Mouse (Mus musculus): ENCODE measurements around the gene Egflam.

The Egflam gene

DNA sequence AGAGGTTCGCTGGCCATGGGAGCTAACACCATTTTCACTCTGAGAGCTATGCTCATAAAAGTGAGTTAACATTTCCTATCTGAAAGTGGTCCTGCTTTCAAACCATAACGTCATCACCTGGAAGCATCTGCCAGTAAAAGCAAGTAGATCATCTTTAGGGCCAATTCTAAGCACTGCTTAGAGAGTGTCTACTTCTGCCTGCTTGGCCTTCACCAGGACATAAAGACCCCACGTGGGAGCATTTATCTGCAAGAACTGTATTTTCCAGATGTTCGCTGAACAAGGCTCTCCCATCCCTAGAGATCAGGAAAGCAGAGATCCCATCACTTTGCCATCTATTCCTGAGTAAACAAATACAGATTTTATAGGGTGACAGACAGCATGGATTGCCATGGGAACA lies 108.2 kb downstream of the Egflam start:
- DNase-seq = no peak

DNA sequence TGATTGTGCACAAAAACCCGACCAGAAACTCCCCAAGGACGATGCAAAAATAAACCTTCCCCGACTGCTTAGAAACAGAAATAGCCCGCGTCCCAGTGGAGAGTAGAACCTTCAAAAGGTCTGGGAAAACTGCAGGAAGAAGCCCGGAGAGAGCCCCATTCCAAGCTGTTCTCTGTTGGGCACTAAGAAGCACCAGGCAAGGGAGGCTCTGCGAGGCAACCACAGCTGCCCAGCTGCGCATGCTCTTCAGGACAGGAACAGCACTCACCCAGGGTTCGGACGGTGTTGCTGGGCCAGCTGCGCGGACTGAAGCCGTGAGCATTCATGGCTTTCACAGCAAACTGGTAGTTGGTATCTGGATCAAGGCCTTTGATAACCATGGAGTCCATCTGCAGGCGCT lies 108.7 kb downstream of the Egflam start:
- DNase-seq = no peak

DNA sequence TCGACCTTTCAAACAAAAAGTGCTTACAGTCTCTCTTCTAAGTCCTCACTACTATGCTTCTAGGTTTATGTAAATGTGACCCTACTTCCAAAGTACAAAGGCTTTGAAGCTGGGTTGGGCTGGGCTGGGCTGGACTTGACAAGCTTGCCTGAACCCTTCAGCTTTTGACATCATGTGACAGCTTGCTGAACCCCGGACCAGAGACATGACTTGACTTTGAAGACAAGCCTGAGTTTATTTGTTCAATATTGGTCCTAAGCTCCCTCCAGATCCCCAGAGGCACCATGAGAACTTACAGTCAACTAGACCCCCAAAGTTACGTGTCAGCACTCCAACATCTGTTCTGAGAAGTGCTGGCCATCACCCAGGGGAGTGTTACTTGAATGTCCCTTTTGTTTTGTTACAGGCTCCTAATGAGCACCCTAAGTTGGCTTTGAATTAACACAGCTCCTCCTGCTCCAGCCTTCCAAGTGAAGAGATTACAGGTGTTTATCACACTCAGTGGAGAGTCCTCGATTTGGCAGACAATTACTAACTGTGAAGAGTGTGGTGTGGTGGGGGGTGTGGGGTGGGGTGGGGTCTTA lies 109.3 kb downstream of the Egflam start:
- DNase-seq = no peak

DNA sequence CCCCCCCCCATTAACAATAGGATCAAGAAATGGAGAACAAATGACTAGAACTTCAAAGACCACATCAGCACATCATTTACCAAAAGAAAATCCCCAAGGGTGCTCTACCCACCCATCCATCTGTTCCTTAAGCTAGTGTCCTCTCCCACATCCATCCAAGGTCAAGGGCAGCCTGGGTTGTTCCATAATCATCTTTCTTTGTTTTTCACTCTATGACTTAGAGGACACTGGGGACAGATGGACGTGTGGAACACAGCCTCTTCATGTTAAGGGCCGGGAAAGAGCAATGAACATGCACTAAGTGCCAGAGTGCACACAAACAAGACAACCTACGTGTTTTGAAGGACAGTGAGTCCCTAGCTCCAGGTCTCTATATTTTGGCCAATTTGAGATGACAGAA lies 110.3 kb downstream of the Egflam start:
- no peak for DNase-seq

DNA sequence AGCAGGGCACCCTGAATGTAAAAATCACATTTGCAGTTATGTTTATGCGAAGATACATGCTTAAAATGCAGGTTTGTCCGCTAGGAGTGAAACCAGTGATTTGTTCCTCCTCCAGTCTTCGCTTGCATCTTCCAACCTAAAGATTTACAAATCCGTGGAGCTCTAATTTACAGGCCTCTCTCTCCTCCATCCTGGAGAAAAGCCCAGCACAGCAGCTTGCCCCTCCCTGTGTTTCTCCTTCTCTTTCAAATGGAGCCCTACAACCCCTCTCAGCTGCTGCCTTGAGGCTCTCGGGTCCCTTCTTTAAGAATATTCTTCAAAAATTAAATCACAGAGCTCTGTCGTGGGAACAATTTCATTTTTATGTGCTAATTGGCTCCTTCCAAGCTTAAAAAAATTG lies 116.6 kb downstream of the Egflam start:
- DNase-seq = no peak

DNA sequence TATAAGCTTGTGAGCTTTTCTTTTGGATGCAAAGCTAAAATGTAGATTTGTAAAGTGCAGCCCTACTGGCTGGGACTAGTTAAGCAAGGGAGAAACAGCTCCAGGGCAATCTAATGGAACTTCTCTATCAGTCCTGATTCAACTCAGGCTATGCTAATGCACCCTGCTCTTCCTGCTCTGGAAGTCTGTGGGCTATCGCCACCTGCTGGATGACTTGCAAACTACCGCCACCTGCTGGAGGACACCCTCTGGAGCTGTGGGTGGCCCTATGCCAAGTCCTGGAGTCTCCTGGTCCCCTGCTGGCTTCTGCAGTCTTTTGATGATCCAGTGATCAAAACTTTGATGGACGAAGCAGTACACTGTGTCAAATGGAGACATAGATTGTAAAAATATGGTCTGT lies 134.4 kb downstream of the Egflam start:
- peak; percentile 61 for DNase-seq

DNA sequence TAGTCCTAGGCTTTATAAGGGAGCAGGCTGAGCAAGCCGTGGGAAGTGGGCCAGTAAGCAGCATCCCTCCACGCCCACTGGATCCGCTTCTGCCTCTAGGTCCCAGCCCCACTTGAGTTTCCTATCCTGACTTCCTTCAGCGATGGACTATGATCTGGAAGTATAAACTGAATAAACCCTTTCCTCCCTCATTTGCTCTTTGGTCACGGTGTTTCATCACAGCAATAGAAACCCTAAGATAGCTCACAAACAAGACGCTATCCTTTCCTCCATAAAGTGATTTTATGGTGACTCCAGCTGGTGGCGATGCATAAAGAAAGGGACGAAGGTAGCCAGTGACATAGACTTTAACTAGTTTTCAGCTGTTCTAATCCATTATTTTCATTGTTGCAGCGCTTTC lies 134.9 kb downstream of the Egflam start:
- no peak for DNase-seq

DNA sequence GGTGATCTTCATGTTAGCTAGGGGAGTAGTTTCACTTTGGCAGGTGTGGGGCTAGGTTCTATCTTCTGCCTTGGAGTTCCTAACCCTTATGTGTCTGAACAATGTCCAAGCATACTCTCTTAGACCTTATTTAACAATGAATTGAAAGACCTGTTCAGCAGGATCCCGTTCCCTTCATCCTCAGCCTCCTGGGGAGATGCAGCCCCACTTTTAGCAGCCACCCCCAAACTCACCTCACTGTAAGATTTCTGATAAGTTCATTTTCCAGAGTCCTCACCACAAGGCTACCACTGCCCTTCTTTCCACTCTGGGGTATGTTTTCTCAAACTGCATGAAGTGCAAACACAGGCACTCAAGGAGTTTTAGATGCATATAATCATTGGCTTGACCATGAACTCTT lies 136.8 kb downstream of the Egflam start:
- no peak for DNase-seq

DNA sequence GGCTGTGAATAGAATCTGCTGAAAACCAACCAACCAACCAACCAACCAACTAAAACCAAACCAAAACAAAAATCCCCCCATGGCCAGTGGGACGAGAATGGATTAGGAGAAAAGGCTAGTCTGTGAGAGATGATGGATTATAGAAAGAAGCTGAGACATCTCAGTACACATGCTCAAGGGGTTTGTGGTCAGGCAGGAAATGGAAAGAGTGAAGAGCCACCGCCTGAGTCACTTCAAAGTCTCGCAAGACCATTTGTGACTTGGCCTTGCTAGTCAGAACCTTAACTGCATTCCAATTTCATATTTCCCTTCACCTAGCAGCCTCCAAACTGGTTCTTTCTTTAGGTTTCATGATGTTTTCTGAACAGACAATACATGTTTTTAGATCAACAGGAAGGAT lies 141.6 kb downstream of the Egflam start:
- DNase-seq = no peak

DNA sequence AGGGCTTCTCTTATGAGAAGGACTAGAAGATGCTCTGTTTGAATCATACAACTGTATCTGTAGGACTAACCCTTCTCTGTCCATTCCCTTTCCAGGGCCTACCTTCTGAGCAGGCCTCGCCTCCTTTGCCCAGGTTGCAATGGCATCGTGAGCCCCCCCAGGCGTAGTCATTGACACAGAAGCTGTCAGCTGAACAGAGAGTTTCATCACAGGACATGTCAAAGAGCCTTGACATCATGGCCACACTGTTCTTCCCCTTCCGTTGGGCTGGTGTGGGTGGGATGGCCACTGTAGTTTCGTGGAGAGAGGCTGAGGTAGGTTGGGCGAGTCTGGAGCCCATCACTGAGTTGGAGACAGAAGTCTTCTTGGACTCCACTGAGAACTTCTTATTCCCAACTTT lies 144.9 kb downstream of the Egflam start:
- DNase-seq = no peak

DNA sequence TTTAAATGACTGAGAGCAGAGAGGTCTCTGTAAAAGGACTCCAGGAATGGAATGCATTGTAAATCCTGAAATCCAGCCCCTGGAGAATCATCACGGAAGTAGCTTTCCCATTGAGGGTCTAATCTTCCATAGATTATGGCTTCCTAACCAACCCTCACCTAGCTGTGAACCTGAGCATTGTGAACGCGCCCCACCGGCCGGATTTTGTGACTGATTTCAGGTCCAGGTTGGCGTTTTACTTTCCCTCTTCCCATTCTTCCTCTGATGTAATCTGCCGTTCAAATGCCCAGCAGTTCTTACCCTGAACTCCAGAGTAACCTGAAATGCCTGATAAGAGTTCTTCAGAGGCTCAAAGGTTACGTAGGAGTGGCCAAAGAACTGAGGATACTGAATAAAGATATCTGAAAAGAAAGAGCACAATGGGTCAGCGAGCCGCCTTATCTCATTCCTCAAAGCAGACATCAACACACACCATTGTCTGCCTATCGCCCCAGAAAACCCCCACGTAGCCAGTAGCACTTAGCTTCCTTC lies 146.0 kb downstream of the Egflam start:
- no peak for DNase-seq

DNA sequence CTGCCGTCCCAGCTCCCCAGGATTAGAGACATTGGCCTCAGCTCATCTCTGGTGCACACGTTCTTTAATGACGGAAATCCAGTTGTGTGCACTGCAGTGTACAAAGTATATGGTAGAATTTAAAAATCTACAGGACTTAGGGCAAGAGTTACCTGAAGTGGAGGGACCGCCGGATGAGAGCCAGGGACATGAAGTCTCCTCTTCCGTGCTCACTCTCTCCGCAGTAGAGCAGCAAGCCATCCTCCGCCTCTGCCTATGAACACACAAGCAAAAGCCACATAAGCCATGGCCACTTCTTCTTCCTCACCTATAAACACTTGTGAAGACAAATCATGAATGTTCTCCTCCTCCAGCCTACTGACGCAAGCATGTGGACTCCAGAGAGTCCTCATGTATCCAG lies 147.2 kb downstream of the Egflam start:
- DNase-seq = no peak

DNA sequence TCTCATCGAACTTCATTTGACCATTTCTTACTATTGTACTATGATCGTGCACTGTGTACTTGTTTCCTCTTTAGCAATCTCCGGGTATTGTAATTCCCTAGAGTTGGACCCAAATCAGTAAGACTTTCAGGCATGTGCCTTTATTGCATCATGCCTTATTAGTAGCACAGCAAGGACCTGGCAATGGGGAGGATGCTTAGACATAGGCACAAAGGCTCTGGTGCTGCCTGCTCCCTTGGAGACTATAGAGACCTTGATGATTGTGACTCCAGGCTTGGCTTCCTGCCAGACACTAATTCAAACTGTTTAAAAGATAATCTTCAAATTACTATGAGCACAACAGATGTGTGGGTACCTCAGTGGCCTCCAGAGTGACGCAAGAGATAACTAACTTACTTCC lies 149.0 kb downstream of the Egflam start:
- no peak for DNase-seq

DNA sequence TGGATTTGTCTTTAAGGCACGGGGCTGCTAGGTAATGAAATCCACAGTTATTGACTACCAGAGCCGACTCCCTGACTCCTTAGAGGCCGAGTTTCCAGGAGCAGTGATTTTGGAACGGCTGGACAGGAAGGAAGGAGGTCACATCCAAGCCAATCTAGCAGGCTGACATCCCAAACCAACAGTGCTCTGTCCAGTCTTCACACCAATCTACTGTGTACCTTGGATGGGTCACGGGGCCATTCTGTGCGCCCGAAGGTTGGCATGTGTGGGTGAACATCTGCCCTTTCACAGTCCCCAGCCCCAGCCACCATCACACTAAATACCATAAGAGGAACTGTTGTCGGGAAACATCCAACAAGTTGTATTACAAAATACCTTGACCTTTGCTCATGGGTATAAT lies 150.9 kb downstream of the Egflam start:
- no peak for DNase-seq

DNA sequence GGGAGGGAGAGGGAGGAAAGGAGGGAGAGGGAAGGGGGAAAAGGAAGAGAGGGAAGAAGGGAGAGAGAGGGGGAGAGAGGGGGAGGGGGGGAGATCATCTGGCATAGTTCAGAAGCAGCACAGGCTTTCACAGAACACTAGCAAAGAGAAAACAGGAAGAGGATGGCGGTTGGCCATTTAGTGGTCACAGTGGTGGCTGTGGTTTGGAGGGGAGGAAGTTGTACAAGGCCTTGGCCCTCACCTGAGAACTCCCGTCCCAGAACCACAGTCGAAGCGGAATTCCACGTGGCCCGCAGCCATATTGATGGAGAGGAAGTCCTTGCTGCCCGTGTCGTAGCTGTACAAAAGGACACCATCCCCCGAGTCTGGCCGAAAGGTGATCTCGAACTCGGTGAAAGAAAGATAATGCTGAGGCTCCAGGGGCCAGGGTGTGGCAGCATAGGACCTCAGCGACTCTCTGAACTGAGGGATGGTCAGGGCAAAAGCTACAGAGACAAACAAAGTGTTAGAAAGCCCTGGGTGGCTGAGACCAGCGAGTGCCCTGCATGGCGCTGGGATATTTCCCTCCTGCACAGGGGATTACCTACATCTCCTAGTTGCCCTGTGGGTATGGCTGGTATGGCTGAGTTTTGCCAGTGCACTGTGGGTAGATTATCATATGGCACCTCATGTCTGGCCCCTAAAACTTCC lies 155.9 kb downstream of the Egflam start:
- no peak for DNase-seq

DNA sequence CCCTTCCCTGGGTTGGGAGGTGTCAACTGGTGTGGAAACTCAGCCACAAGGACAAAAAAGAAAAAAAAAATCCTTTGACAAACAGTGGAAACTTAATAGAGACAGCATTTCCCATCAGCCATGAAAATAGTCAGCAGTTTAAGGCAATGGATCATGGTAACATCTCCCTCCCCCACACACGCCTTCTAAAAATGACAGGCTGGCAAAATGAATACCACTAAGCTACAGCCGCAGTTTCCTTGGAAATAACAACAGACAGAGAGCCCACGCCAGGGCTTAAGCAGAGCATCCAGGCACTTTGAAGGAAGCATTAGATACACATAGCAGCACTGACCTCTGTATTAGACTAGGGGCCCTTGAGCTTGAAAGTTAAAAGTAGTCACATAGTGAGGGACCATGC lies 157.2 kb downstream of the Egflam start:
- DNase-seq = no peak

DNA sequence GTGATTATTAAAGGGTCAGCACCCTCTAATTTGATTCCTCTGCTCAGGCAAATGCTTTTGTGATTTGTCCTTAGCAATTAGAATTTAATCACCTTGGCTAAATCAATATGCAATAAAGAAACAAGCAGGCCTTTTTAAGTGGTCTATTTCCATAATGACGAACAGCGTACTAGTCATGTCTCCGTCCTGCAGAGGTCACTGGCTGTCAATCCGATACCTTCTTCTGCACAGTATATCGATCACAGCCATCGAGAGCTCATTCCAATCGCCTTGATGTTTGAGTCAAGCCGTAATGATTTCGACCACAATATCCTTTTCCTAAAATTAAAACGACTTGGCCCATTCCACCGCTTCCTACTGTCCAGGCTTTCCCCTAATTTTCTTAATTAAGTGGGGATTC lies 158.3 kb downstream of the Egflam start:
- no peak for DNase-seq

DNA sequence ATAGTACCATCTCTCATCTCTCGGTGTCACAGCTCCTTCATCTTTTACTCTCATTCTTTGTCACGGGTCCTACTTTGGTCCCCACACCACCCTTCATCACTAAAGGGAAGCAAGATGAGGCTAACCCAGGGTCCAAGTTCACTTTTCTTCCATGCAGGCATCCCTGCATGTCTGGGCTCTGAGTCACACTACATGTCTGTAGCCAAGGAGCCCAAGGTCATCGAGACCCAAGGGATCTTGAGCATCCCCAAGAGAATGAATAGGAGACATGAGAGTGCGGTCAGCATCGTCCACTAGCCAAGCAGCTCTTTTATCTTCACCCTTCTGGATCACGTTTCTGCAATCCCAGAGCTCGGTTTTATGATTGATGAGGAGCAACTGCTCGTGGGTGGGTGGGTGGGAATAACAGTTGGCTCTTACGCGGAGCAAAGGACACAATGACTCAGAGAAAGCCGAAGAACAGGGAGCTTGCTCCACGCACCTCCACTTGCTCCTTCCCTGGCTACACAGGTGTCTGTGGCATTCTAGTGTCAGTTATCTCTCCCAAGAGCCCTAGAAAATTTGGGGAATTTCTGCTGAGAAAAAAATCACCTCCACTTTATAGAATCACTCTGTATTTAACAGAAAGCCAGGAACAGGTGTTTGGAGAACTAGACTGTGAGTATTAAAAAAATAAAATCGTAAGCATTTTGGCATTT lies 164.7 kb downstream of the Egflam start:
- no peak for DNase-seq

DNA sequence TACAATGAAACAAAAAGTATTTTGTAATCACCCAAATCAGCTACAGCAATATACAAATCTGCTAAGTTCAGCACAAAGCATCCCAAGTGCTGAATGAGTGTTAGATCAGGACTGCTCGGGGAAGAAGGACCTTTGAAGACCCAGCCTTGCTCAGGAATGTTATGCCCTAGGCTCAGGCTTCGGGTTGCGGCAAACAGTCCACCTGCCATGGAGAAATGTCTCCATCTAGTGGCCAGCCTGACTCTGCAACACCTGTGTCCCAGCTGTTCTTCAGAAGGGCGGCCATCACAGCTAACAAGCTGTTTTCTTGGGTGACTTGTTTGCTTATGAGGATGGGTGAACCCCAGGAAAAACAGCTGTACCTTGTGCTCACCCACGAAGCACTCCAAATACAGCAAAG lies 172.0 kb downstream of the Egflam start:
- DNase-seq = peak; percentile 56

DNA sequence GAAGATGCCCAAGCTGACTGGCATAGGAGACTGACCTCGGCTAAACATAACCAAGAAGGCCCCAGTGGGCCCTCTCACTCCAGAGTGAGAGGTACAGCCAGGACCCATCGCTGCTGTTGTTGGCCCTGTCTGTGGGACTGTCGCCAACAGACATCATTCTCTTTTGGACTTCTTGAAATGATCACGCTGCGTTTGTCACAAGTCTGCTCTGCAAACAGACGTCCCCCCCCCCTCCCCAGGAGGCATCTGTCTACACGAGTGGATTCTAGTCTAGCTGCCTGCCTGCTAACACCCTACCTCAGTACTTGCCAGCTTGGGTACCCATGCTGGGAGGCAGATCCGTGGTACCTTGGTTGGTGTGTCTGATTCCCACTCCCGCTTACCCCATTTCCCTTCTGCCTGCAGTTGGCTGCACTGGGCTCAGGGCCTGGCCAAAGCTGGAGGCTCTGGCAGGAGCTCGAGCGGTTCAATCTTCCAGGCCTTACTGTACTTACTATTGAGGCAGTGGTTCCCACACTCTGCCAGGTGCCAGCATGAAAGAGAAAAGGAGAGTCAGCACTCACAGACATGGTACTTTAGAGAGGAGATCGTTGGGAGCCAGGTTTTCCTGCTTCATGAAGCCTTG lies 173.9 kb downstream of the Egflam start:
- no peak for DNase-seq

DNA sequence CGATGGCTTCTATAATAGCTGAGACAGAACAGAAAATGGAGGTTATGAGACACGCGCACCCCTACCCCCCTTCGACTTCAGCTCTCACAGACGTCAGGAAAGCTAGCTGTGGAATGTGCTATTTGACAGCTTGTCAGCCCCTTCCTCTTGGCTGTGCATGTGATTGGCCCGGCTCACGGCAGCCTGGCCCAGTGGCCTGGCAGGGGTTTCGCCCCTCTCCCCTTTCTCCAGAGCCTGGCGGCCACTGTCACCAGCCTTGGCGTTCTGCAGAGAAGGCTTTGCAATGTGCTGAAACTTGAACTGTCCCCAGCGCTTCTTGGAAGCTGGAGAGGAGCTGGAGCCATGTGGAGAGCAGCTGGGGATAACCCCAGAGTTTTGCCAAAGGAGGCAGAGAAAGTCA lies 175.4 kb downstream of the Egflam start:
- no peak for DNase-seq

DNA sequence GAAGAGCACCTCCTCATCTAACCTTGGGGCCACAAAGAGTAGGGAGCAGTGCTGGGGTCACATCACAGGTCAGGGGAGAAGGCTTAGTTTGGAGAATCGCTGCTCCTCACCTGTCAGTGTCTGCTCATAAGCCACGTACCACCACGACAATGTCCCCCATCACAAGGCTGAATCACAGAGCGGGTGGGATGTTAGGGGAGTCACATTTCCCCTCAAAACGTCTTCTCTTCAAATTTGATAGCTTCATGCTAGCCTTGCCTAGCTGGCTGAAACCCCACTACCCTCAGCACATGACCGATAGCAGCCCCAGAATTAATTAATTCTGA lies 181.0 kb downstream of the Egflam start:
- no peak for DNase-seq

DNA sequence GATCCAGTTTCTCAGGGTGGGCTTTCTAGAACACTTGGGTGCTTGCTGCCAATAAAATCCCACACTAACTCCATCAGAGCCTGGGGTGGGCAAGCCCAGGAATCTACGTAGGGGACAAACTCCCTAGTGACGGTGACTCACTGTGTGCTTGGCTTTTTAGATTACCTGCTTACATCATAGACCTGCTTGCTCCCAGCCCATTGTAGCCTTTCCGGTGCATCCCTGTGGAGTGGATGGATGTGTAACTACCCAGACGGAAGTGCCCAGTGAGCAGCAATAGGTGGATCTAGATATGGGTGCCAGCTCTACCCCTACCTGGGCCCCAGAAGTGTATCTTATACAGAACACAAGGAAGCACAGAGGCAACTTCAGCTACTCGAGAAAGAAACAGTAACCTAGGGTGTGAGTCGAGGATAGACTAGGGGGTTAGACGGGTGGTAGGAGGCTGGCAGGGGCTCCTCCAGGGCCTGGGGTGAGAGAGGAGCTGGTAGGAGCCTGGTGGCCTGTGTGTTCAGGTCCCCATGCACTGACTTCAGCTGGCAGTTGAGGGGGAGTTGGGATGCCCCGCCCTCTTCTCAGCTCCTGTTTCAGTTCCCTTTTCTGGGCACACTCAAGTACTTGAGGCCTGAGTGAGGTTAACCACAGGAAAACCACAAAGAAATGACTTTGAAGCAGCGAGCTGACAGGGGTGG lies 181.5 kb downstream of the Egflam start:
- DNase-seq = peak; percentile 14
